Mouse (Mus musculus): Measurements from ENCODE around the gene Grid1. TPM values are rescaled to one million over a fixed set of nuclear protein-coding genes. Genes with fewer than 3 reads are reported as not detected.

The Grid1 gene
- polyA plus RNA-seq, 1 experiment = 1.3 TPM

DNA sequence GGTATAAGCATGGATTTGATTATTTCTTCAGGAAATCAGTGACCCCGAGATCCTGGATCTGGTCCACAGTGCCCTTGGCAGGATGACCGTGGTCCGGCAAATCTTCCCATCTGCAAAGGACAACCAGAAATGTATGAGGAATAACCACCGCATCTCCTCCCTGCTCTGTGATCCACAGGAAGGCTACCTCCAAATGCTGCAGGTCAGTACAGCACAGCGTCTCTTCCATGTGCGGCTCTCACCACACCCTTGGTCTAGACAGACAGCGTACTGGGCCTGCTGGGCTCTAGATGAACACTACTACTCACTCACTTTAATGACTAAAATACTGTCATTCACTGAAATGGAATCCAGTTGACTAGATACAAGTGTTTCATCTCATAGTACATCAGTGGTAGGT is 489.3 kb downstream of the Grid1 start:
- Histone ChIP-seq H3K27ac (ENCODE audit: insufficient read depth, low read depth, low read length) (no peak overlapping the region), H3K4me3 (ENCODE audit: insufficient read depth, low read depth, low read length) (no peak overlapping the region), H3K27me3 (replicated peaks; ENCODE audit: control insufficient read depth, insufficient read depth, low read length) (no peaks in the 10 kb centered on the region), H3K36me3 (ENCODE audit: control insufficient read depth, insufficient read depth, low read length) (no peaks in the 10 kb centered on the region), H3K4me1 (ENCODE audit: control insufficient read depth, insufficient read depth, low read length) (no peaks in the 10 kb centered on the region)
- 91% methylated on average over 7 of the region's 7 CpGs for WGBS
- DNase-seq = no peak
- TF ChIP-seq CTCF (conservative IDR thresholded peaks at IDR 0.05; ENCODE audit: insufficient read depth, insufficient read length, low read depth, low read length) (no peak), POLR2A (IDR thresholded peaks at IDR 0.05; ENCODE audit: low read depth, low read length) (no peak)

DNA sequence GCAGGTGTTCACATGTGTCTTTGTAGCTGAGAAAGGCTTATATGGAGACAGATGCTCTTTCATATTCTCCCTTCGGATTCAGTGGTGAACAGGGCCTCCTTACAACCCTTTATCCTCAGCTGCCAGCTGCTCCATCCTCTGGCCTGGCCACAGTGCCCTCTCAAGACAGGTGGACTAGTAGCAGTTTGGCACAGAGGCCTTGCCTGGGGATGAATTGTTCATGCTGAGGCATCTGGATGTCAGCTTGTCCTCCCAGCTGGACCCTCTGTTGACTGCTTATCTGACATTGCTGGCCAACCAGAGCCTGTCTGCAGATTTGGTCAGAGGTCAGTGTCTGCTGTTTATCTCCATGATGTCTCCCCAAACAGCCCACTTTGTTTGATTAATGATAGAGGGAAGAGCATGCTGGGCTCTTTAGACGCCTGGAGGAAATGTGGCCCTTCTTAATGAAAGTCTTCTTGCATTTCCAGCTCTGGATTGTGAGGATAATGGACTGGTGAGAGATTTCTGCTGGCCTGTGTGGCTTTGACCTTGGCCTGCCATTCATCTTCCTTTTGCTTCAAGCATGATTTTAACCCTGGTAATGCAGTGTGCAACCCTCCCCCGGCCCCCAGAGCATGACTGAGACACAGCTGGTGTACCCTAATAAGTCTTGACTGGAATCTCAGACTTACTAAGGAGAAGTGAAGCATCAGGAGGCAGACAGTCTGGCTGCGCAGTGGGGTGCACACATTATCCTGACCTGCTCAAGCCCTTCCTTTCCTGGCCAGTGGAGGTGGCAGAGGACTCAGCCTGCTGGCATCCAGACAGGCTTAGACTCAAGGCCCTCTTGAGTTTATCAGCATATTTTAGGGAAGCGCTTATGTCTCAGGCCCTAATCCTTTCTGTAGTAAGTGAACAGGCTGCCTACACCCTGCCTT is 493.7 kb downstream of the Grid1 start:
- no peaks in the 10 kb centered on the region for H3K27me3 ChIP-seq (replicated peaks; ENCODE audit: control insufficient read depth, insufficient read depth, low read length)
- H3K4me3 ChIP-seq (ENCODE audit: insufficient read depth, low read depth, low read length) = no peak overlapping the region
- H3K4me1 ChIP-seq (ENCODE audit: control insufficient read depth, insufficient read depth, low read length) = no peaks in the 10 kb centered on the region
- WGBS = 49% methylated on average over 5 of the region's 5 CpGs
- no peak for DNase-seq
- TF ChIP-seq CTCF (conservative IDR thresholded peaks at IDR 0.05; ENCODE audit: insufficient read depth, insufficient read length, low read depth, low read length) (no peak), POLR2A (IDR thresholded peaks at IDR 0.05; ENCODE audit: low read depth, low read length) (no peak)
- H3K36me3 ChIP-seq (ENCODE audit: control insufficient read depth, insufficient read depth, low read length) = no peaks in the 10 kb centered on the region
- H3K27ac ChIP-seq (ENCODE audit: insufficient read depth, low read depth, low read length) = no peak overlapping the region

GRCm38 (mm10) chr14:35326306-35326705 is 506.4 kb downstream of the Grid1 start:
- Histone ChIP-seq H3K27ac (ENCODE audit: insufficient read depth, low read depth, low read length) (no peak overlapping the region), H3K36me3 (ENCODE audit: control insufficient read depth, insufficient read depth, low read length) (no peaks in the 10 kb centered on the region), H3K4me3 (ENCODE audit: insufficient read depth, low read depth, low read length) (no peak overlapping the region), H3K4me1 (ENCODE audit: control insufficient read depth, insufficient read depth, low read length) (no peaks in the 10 kb centered on the region), H3K27me3 (replicated peaks; ENCODE audit: control insufficient read depth, insufficient read depth, low read length) (no peaks in the 10 kb centered on the region)
- no peak for TF ChIP-seq POLR2A (IDR thresholded peaks at IDR 0.05; ENCODE audit: low read depth, low read length)
- peak; percentile 33 for TF ChIP-seq CTCF (conservative IDR thresholded peaks at IDR 0.05; ENCODE audit: insufficient read depth, insufficient read length, low read depth, low read length)
- peak; percentile 1 for DNase-seq
- WGBS = 67% methylated on average over 1 of the region's 1 CpGs

DNA sequence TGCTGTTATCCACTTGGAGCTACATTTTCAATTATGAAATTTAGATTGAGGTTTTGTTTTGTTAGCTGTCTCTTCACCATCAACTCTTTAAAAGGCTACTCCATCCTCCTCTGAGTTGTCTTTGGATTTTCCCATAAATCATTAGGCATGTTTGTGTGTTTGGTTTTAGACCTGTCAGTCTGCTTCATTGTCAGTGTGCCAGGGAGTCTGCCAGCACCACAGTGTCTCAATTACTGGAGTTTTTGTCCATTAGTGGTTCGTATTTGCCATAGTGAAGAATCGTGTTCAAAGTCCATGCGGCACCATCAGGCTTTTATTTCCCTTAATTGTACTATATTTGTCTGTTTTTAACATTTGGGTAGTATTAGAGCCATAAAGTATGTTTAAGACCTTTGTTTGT is 516.7 kb downstream of the Grid1 start:
- no peak overlapping the region for H3K4me3 ChIP-seq (ENCODE audit: insufficient read depth, low read depth, low read length)
- no peak for DNase-seq
- no peaks in the 10 kb centered on the region for H3K4me1 ChIP-seq (ENCODE audit: control insufficient read depth, insufficient read depth, low read length)
- H3K36me3 ChIP-seq (ENCODE audit: control insufficient read depth, insufficient read depth, low read length) = no peaks in the 10 kb centered on the region
- WGBS = 83% methylated on average over 3 of the region's 3 CpGs
- no peak overlapping the region for H3K27ac ChIP-seq (ENCODE audit: insufficient read depth, low read depth, low read length)
- H3K27me3 ChIP-seq (replicated peaks; ENCODE audit: control insufficient read depth, insufficient read depth, low read length) = no peaks in the 10 kb centered on the region
- TF ChIP-seq POLR2A (IDR thresholded peaks at IDR 0.05; ENCODE audit: low read depth, low read length) = no peak
- no peak for TF ChIP-seq CTCF (conservative IDR thresholded peaks at IDR 0.05; ENCODE audit: insufficient read depth, insufficient read length, low read depth, low read length)

- Histone ChIP-seq H3K27me3 (replicated peaks; ENCODE audit: control insufficient read depth, insufficient read depth, low read length) (no peaks in the 10 kb centered on the region), H3K4me3 (ENCODE audit: insufficient read depth, low read depth, low read length) (no peak overlapping the region), H3K27ac (ENCODE audit: insufficient read depth, low read depth, low read length) (no peak overlapping the region), H3K4me1 (ENCODE audit: control insufficient read depth, insufficient read depth, low read length) (no peaks in the 10 kb centered on the region), H3K36me3 (ENCODE audit: control insufficient read depth, insufficient read depth, low read length) (no peaks in the 10 kb centered on the region)
- no peak for DNase-seq
- TF ChIP-seq POLR2A (IDR thresholded peaks at IDR 0.05; ENCODE audit: low read depth, low read length) (no peak), CTCF (conservative IDR thresholded peaks at IDR 0.05; ENCODE audit: insufficient read depth, insufficient read length, low read depth, low read length) (no peak)
- 70% methylated on average over 3 of the region's 3 CpGs for WGBS
Measured at GRCm38 (mm10) chr14:35356011-35356410, 536.1 kb downstream of the Grid1 start.

- H3K4me3 ChIP-seq (ENCODE audit: insufficient read depth, low read depth, low read length) = no peak overlapping the region
- no peaks in the 10 kb centered on the region for H3K27me3 ChIP-seq (replicated peaks; ENCODE audit: control insufficient read depth, insufficient read depth, low read length)
- DNase-seq = no peak
- 78% methylated on average over 6 of the region's 6 CpGs for WGBS
- H3K36me3 ChIP-seq (ENCODE audit: control insufficient read depth, insufficient read depth, low read length) = no peaks in the 10 kb centered on the region
- no peak for TF ChIP-seq POLR2A (IDR thresholded peaks at IDR 0.05; ENCODE audit: low read depth, low read length)
- no peak for TF ChIP-seq CTCF (conservative IDR thresholded peaks at IDR 0.05; ENCODE audit: insufficient read depth, insufficient read length, low read depth, low read length)
- H3K4me1 ChIP-seq (ENCODE audit: control insufficient read depth, insufficient read depth, low read length) = no peaks in the 10 kb centered on the region
- no peak overlapping the region for H3K27ac ChIP-seq (ENCODE audit: insufficient read depth, low read depth, low read length)
Measured at GRCm38 (mm10) chr14:35356480-35357085, 536.7 kb downstream of the Grid1 start.

DNA sequence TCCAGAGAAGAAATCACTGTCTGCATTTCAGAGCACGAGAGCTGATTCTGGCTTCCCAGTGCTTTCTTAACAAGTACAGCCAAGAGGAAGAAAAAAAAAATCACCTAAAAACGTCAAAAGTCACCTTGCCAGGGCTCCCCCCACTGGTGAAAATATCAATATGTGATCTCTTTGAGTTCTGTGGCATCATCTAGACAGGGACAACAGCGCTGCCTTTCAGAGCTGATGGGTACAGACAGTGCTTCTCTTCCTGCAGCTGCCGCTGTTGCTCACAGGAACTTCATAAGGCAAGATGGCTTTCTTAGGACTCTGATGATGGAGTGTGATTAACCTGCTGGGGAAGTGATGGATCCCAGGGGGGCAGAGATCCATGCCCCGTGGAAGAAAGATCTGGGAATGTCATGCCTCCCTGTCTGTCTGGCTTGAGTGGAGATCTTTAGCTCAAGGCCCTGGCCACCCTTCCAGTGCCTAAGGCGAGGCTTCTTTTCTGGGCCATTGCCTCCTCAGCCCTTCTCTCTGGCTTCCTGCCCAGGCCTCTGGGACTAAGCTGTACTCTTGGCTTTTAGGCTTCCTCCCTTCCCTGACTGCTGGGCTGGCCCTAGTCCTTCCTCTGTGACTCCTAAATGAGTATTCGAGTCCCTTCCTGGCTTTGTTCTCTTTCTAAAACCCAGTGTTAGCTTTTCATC is 538.4 kb downstream of the Grid1 start:
- Histone ChIP-seq H3K4me1 (ENCODE audit: control insufficient read depth, insufficient read depth, low read length) (no peaks in the 10 kb centered on the region), H3K36me3 (ENCODE audit: control insufficient read depth, insufficient read depth, low read length) (no peaks in the 10 kb centered on the region), H3K27ac (ENCODE audit: insufficient read depth, low read depth, low read length) (no peak overlapping the region), H3K27me3 (replicated peaks; ENCODE audit: control insufficient read depth, insufficient read depth, low read length) (no peaks in the 10 kb centered on the region), H3K4me3 (ENCODE audit: insufficient read depth, low read depth, low read length) (no peak overlapping the region)
- peak; percentile 28 for DNase-seq
- TF ChIP-seq POLR2A (IDR thresholded peaks at IDR 0.05; ENCODE audit: low read depth, low read length) (no peak), CTCF (conservative IDR thresholded peaks at IDR 0.05; ENCODE audit: insufficient read depth, insufficient read length, low read depth, low read length) (no peak)
- WGBS = 41% methylated on average over 7 of the region's 7 CpGs

Data from kidney, adult 2 months (tissue).